Mouse (Mus musculus): ENCODE results near the gene Rab3il1.

The Rab3il1 gene

DNA sequence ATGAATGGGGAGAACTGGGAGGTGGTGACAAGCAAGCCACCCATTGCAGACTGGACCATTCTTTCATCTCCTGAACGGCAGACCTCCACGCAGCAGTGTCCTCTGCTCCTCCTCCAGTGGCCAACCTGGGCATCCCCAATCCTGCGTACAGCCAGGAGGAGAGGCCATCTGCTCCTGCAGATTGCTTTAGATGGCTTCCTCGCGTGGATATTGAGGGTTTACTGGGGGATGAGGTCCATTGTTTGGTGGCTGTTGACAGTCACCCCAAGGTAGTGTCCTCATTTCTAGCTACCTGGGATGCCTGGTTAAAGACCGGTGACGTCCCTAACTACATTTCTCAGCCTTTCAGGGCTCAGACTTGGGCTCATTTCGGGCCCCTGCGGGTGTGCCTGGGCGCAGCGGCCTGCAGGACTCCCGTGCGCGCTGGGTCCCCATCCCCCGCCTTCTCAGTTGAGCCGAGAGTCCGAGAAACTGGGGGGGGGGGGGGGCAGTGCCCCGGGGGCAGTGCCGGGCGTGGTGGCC lies 39.5 kb downstream of the Rab3il1 start:
- DNase-seq (ENCODE audit: low read depth, low spot score): no peak

DNA sequence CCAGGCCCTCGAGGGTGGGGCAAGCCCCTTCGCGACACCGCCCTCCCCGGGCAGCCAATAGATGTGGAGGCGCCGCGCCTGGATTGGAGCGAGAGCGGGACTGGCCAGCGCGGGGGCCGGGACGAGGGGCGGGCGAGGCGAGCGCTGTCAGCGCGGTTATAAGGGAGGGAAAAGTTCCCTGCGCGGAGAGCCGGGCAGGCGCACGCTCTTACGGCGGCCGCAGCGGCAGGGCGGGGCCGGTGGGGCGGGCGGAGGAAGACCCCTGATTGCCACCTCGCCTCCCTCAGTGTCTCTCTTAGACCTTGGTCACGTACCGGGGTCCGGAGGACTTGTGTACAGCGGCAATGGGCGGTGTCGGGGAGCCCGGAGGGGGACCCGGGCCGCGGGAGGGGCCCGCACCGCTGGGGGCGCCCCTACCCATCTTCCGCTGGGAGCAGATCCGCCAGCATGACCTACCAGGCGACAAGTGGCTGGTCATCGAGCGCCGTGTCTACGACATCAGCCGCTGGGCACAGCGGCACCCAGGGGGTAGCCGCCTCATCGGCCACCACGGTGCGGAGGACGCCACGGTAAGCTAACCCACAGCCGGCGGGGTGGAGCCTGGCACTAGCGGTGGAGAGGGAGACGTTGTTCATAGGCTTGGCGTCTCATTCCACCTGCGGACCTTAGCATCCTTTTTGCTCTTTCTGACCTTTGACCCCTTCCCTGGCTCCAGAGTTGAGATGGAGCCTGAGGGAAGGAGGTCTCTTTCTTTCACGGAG lies 40.1 kb downstream of the Rab3il1 start, which contains the start of gene Fads3:
TSS of gene Fads3 (plus strand) at position 182 of the 761 bp plus-strand sequence.
- DNase-seq (ENCODE audit: low read depth, low spot score): no peak

DNA sequence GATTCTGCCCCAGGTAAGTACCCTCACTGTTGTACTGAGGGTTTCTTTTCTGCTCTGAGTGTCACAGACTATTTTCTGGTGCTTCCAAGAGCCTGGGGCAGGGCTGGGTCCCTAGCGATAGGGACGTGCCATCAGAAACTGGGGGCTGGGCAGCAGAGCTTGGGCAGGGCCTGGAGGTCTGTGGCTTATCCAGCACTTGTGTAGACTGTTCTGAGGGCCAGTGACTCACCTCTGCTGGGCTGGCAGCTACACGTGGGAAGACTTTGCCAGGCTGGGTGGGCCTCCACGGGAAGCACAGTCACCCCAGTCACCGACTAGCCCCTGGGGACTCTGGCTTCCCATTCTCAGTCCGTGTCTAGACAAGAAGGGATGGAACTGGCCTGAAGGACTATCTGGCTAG lies 40.8 kb downstream of the Rab3il1 start:
- DNase-seq (ENCODE audit: low read depth, low spot score): no peak

DNA sequence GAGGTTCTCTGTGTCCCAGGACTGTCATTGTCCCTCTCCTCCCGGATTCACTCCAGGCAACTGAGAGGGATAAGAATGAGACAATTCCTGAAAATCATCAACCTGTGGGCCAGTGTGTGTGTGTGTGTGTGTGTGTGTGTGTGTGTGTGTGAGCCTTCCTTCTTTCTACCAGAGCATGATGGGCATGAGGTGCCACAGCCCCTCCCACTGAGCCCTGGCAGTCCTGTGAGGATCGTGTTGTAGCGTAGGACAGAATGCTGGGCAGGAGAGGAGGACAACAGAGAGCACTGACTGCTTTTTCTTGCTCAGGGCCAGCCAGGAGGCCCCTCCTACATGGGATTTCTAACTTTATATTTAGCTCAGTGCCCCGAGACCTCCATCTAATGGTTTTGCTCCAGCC lies 41.3 kb downstream of the Rab3il1 start:
- DNase-seq (ENCODE audit: low read depth, low spot score): no peak

DNA sequence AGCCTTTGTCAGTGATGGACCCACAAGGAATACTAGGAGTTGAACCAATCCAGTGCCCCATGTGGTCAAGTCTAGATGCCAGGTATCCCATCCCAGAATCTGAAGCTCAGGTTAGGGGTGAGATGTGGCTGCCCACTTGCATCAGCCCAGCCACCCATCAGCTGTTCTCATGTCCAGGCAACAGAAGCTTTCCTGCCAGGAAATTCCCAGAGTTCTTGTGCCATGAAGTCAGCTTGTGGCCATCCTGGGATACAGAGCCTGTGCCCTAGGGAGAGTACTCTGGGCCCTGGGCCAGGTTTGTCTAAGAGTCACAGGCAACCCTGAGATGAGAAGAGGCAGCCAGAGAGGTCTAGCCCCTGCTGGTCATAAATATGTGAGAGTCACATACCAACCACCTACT lies 42.2 kb downstream of the Rab3il1 start:
- no peak for DNase-seq (ENCODE audit: low read depth, low spot score)

DNA sequence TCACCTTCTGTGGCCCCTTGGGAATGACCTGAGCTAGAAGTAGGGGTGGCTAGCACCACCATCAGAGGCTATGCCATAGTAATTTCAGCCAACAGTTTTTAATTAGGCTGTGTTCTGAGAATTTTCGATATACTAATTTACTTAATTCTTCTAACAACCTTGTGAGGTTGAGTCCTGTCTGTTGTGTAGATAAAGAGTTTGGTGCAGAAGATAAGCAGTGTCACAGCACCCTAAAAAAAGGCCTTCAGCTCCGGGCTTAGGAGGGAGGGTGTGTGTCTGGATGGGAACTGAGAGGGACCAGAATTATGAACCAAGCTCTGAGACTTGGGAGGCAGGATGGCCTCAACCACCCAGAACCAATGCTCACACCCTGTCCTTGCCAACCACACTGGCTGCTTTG lies 44.2 kb downstream of the Rab3il1 start:
- no peak for DNase-seq (ENCODE audit: low read depth, low spot score)

DNA sequence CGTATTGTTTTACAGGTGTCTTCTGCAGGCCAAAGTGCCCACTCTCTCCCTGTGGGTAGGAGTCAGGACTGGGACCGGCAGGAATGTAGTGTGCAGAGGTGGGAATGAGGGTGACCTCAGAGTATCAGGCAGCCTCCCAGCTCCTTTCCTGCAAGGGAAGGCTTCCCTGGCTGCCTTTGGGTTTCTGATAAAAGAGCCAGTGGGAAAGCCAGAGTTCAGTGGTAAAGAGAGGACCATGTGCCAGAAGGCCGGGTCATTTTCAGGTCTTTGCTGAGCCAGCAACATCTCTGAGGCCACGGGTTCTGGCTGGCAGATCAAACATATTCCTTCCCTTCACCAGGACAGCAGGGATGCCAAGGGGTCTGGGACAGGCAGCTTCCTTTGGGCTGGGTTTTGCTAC lies 44.9 kb downstream of the Rab3il1 start:
- no peak for DNase-seq (ENCODE audit: low read depth, low spot score)

DNA sequence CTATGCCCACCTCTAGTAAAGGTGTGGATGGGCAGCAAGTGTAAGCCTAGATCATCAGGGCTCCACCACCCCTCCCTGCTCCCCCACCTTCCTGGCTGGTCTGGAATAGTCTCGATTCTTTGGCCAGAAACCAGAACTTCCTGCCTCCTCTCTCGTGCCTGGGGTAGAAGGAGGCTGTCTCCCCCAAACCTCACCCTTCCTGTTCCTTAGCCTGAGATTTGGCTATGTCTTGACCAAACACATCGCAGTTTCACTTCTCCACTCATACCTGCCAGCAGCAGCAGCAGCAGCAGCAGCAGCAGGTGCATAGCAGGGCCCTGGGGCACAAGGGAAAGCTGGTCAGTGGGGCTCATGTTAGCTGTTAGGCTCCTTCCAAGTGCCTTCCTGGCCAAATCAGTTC lies 45.5 kb downstream of the Rab3il1 start:
- DNase-seq (ENCODE audit: low read depth, low spot score): no peak

DNA sequence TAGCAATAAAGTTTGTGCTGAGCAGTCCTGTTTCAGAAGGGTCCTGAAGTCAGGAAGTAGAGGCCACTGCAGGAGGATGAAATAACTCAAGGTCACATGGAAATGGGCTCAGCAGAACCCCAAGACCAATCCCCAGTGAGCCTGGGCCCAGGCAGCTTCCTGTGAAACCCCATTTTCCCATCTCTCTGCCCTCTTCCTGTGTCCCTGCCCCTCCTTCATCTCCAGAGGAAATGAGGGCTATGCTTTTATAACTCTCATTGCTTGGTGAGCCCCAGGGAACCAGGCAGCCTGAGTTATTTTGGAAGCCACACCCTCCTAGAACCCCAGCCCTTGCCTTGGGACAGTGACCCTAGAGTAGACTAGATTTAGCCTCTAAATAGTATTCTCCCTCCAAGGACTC lies 48.1 kb downstream of the Rab3il1 start:
- no peak for DNase-seq (ENCODE audit: low read depth, low spot score)

DNA sequence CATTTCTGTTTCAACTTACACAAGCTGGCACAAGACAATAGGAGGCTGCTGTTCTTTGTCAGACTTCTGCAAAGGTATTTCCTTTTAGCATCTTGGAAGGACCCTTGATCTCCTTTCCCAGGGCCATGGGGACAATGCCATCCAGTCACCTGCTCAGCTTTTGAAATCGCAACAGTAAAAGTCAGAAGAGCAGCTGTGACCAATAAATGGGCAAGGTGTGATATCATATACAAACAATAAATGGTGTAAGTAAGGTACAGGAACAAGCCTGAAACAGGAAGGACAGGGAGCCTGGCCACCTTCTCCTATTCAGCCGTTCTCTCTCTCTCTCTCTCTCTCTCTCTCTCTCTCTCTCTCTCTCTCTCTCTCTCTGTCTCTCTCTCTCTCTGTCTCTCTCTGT lies 49.0 kb downstream of the Rab3il1 start:
- DNase-seq (ENCODE audit: low read depth, low spot score): no peak

DNA sequence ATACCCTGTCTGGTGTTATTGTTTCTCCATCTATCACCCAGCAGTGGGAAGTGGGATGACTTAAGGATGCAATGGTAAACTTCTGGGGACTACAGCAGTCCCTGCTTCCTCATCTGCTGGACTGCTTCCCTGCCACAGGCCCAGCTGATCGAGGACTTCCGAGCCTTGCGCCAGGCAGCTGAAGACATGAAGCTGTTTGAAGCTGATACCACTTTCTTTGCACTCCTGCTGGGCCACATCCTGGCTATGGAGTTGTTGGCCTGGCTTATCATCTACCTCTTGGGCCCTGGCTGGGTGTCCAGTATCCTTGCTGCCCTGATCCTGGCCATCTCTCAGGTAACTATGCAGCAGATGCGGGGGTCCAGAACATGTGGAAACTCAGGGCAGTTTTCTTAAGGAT lies 51.2 kb downstream of the Rab3il1 start:
- DNase-seq (ENCODE audit: low read depth, low spot score): no peak

DNA sequence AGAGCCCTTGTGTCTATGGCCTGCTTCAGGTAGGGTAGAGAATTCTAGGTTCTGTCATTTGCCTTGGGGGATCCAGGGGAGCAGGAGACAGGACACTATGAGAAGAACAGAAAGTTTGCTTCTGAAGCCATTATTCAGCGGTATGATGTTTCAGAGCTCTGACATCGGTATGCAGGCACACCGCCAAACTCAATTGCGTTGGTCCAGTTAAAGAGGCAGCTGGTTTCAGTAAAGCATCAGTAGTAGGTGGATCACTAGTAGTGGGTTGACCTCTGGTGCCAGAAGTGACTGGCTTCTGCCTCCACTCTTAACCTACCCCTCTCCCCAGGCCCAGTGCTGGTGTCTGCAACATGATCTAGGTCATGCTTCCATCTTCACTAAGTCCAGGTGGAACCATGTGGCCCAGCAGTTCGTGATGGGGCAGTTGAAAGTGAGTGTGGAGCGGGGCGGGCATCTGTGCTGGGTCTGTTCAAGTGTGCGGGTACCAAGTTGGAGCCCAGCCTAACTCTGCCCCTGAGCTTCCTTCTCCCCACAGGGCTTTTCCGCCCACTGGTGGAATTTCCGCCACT lies 52.3 kb downstream of the Rab3il1 start:
- no peak for DNase-seq (ENCODE audit: low read depth, low spot score)

DNA sequence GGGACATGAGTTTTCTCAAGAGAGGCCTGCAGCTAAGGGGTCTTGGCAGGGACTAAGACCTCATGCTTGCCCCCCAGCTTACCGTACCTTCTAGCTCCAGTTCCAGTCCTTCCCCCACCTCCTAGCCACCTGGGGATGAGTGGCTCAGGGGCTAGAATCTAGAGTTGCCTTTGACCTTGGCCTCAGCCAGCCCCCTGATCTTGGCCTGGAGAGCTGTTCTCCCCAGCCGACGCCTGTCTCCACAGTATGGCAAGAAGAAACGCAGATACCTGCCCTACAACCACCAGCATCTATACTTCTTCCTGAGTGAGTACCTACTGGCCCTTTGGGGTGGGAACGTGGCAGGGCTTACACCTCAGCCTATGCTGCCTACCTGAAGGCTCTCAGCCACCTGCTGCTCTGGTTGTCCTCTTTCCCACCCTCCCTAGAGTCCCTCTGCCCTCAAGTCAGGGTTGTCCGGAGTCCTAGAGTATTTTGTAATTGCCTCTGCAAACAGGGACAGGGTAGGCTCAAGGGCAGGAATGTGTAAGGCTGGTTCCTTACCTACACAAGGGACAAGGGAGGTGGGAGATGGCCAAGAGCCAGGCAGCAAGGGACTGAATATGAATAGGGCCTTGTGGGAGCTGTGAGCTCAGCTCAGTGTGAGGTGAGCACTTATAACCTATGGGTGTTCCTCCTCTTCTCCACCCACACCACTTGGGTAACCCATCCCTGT lies 53.0 kb downstream of the Rab3il1 start:
- no peak for DNase-seq (ENCODE audit: low read depth, low spot score)

DNA sequence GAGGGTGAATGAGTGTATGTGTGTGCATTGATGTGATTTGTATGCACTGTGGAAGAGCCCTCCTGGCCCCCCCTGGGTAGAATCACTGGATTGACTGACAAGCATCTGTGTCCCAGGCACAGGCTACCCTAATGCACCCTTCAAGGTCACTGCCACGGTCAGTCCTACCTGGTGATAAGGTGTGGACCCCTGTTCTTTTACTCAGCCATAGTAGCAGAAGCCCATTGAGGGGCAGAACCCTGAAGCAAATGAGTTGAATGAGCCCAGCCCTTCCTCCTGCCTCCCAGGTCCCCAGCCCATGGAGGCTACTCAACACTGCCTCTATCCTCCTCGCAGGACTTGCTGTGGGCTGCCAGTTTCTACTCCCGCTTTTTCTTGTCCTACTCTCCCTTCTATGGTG lies 53.8 kb downstream of the Rab3il1 start:
- no peak for DNase-seq (ENCODE audit: low read depth, low spot score)

DNA sequence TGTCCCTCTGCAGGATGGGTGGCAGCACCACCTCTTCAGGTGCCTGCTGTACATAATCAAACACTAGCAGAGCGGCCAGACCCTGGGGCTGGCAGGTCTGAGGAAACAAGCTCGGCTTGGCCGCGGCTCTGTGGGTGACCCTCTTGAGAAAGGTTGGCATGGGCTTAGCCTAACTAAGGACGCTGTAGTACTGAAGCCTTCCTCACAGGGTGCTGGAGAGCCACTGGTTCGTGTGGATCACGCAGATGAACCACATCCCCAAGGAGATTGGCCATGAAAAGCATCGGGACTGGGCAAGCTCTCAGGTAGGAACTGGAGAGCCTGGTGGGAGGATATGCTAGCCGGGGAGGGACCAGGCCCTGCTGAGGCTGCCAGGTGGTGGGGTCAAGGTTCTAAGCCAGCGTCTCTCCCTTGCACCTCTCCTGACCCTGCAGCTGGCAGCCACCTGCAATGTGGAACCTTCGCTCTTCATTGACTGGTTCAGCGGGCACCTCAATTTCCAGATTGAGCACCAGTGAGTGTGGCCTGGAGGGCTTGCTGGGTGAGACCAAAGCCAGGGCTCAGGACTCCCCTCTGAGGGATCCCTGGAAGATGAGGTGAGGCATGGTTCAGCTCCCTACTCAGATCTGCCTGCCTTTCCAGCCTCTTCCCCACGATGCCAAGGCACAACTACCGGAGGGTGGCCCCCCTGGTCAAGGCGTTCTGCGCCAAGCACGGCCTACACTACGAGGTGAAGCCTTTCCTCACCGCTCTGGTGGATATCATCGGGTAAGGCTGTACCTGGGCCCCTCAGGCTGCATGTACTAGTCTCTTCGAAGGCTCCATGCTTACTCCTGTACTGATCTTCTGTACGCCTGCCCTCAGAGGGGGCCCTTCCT lies 54.6 kb downstream of the Rab3il1 start:
- no peak for DNase-seq (ENCODE audit: low read depth, low spot score)

DNA sequence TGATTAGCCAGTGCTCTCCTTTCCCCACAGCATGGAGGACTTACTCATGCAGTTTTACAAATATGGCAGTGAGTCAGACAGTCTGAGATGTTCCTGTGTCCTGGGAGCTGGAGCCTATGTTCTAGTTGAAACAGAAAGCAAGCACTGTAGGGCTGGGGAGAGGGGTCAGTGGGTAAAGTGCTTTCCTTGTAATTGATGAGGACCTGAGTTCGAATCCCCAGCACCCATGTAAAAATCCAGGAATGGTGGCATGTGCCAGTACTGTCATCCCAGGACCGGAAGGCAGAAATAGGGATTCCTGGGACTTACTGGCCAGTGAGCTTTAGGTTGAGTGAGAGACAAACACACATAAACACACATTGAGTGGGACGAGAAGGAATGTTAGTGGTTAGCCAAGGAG lies 55.2 kb downstream of the Rab3il1 start:
- no peak for DNase-seq (ENCODE audit: low read depth, low spot score)

DNA sequence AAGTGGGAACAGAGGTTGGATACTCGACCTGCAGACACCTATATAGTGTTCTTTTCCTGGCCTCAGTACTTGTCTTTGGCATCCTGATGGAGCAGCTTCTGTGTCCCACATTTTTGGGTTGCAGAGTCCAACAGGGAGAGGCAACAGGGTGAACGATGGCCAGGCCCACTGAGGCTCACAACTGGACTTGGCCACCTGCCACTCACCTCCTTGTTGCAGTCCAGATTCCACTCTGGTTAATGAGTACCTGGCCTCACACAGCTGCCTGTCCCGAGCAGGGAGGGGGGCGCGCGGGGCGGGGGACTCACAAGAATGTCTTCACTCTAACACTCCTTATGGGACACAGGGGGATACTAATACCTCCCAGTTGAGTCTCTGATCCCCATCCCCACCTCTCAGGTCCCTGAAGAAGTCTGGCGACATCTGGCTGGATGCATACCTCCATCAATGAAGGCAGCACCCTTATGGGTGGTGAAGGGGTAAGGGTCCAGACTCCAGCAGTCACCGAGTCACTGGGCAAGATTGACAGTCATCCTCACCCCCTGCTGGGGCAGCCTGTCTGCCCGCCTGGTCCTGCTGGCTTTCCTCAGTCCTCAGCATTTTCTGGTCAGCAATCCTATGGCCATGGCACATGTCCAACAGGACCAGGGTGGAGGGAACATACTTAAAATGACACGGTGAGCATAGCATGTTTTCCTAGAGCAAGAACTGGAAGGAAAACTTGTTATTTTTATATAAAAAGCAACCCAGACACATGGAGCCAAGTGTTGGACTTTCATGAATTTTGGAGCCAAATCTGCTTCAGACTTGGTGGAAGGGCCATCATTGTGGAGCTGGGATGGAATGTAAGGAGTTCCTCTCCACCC lies 56.2 kb downstream of the Rab3il1 start:
- DNase-seq (ENCODE audit: low read depth, low spot score): no peak

DNA sequence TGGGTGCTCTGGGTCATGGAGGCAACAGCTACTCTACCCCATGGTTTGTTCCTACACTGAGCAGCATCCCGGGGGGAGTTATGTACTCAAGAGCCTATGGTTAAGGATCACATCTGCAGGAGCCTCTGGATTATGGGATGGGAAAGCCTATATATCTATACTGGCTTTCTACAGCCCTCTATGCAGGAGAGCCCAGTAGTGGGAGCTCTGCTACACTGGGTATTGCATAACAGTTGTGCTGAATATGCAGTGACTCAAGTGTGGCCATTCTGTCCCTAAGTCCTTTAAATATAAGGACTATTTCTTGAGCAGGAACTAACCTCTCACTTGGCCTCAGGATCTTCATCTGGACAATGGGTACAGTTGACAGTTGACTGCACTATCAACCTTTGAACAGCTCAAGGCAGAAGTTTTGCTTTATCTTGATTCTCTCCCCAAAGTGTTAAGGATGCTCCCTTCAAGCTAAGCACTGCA lies 56.9 kb downstream of the Rab3il1 start:
- DNase-seq (ENCODE audit: low read depth, low spot score): no peak

DNA sequence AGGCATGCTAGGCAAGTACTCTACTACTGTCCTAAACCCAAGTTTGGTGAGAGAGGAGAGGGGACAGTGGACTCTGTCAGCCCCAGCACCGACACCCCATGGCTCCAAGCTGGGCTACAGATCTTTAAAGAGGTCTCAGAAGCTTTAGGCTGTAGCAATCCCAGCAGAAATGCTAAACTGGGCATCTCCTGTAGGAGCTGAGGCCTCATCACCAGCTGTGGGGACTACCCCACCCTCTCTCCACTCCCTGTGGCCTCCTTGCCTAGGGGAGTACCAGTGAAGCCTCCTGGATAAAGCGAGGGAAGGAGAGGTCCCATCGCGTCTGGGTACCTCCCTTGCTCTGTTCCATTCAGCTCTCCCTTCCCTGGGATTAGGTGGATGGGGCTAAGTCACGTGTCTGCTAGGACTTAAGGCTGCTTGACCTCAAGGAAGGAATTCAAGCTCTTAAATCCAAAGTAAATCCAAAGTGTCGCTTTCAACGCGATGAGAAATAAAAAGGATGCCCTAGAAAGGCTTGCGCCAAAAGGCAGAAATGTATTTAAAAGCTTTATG lies 57.5 kb downstream of the Rab3il1 start:
- DNase-seq (ENCODE audit: low read depth, low spot score): no peak

DNA sequence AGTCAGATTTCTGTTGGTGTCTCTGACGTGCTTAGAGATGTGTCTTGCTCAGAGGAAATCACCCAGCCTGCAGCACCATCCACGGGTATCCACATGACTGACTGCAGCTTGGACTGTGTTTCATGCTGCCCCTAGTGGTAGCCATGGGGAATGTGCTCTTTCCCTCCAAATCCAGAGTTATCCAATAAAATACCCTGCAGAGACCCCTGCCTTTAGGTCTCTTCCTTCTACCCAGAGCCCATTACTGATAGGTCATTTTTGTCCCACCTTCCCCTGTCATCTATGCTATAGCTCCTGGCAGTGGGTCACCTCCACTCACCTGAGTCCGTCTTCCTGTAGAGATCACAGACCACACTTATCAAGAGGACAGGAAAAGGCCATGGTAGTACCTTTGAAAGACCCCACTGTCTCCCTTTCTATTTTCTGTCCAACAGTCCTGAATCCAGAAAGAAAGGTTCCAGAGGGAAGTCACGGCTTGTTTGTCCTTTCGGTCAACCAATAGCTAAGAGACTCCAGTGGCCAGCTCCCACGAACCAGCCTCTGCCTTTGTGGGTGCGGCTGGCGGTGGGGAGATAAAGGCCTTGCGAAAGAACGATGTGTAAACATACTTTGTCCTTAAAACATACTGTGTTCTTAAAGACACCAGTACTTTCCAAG lies 58.6 kb downstream of the Rab3il1 start:
- peak; percentile 36 for DNase-seq (ENCODE audit: low read depth, low spot score)

Data from retina, adult 2 months (tissue).